12 mouse cellular contexts compared by ENCODE assay signal in genomic region chr2:163362940-163363921, GRCm38 (mm10). TPM values are rescaled to one million over a fixed set of nuclear protein-coding genes. Genes with fewer than 3 reads are reported as not detected.
DNase-seq lines count a peak whose midpoint lies in the region; ATAC-seq and TF ChIP-seq lines count a peak whose summit lies in the region.
"Had no signal": no experiment of that assay in that cellular context is flagged by ENCODE, and none has a peak within 500 bp of the region (broad histone marks: within the 10 kb centered on the region; RNA-seq: fewer than 3 reads in every experiment).

No protein-coding gene starts in this region.

- peak overlapping the region; percentile 30 for H3K4me2 ChIP-seq in heart, postnatal 0 days (ENCODE audit: low read depth, low read length)
- 0 out of 2 replicates have a peak overlapping the region, but pooled peaks have one; percentile 27 for H3K4me2 ChIP-seq in liver, postnatal 0 days (ENCODE audit: low read depth, low read length)
- H3K4me2 ChIP-seq: midbrain, embryonic 11.5 days; neural tube, embryonic 12.5 days had no signal

- no peak for ATAC-seq in erythroblast, adult 5-6 weeks (replicated peaks; ENCODE audit: low FRiP score, poor library complexity, severe bottlenecking)
- peak; percentile 76 for ATAC-seq in heart, postnatal 0 days (ENCODE audit: insufficient read depth, low read depth)
- peak; percentile 28 for ATAC-seq in liver, postnatal 0 days

- H3K27ac ChIP-seq in heart, postnatal 0 days (ENCODE audit: low read depth) = peak overlapping the region; percentile 95
- no peak overlapping the region for H3K27ac ChIP-seq in liver, postnatal 0 days (ENCODE audit: low read depth)
- H3K27ac ChIP-seq: neural tube, embryonic 12.5 days had no signal

- no peak for TF ChIP-seq CTCF in heart, postnatal 0 days (IDR thresholded peaks at IDR 0.05; ENCODE audit: low read depth)
- no peak for TF ChIP-seq CTCF in liver, postnatal 0 days (IDR thresholded peaks at IDR 0.05; ENCODE audit: low read depth)

- H3K4me3 ChIP-seq in erythroblast, embryonic 14.5 days (replicated peaks) = peak overlapping the region; percentile 12
- no peak overlapping the region for H3K4me3 ChIP-seq in heart, postnatal 0 days (ENCODE audit: low read depth, low read length)
- no peak overlapping the region for H3K4me3 ChIP-seq in liver, postnatal 0 days (ENCODE audit: low read depth, low read length)
- H3K4me3 ChIP-seq: neural tube, embryonic 12.5 days had no signal

- H3K9me3 ChIP-seq in erythroblast, embryonic 14.5 days (ENCODE audit: control insufficient read depth, low read length) = no peaks in the 10 kb centered on the region
- no peaks in the 10 kb centered on the region for H3K9me3 ChIP-seq in heart, postnatal 0 days (replicated peaks; ENCODE audit: control insufficient read depth, low read length)
- no peaks in the 10 kb centered on the region for H3K9me3 ChIP-seq in liver, postnatal 0 days (ENCODE audit: low read length)
- H3K9me3 ChIP-seq: neural tube, embryonic 12.5 days had no signal

- H3K36me3 ChIP-seq in erythroblast, embryonic 14.5 days (ENCODE audit: control insufficient read depth) = peaks cover 10% of the 10 kb centered on the region
- H3K36me3 ChIP-seq in heart, postnatal 0 days (replicated peaks; ENCODE audit: control insufficient read depth, insufficient read depth, low read length) = peaks cover 17% of the 10 kb centered on the region
- no peaks in the 10 kb centered on the region for H3K36me3 ChIP-seq in liver, postnatal 0 days (replicated peaks; ENCODE audit: insufficient read depth, low read length)
- H3K36me3 ChIP-seq: neural tube, embryonic 12.5 days had no signal

- H3K27me3 ChIP-seq in erythroblast, embryonic 14.5 days (ENCODE audit: control insufficient read depth) = no peaks in the 10 kb centered on the region
- H3K27me3 ChIP-seq in heart, postnatal 0 days (ENCODE audit: control insufficient read depth, insufficient read depth, low read length) = no peaks in the 10 kb centered on the region
- H3K27me3 ChIP-seq in liver, postnatal 0 days (ENCODE audit: insufficient read depth, low read length) = no peaks in the 10 kb centered on the region
- H3K27me3 ChIP-seq: neural tube, embryonic 12.5 days had no signal

- TF ChIP-seq EP300 in heart, postnatal 0 days (IDR thresholded peaks at IDR 0.05; ENCODE audit: low read depth) = no peak; the same call in none of the 2 replicates
- 0 out of 2 replicates have a peak, but pooled peaks have one; percentile 12 for TF ChIP-seq EP300 in liver, postnatal 0 days (IDR thresholded peaks at IDR 0.05; ENCODE audit: low read depth)

- 15% methylated on average over 12 of the region's 12 CpGs for WGBS in heart, postnatal 0 days
- WGBS in liver, postnatal 0 days (ENCODE audit: insufficient replicate concordance) = 50% methylated on average over 12 of the region's 12 CpGs

- peak; percentile 41 for DNase-seq in gastrocnemius, postnatal 14 days
- DNase-seq in heart, postnatal 0 days (ENCODE audit: low spot score) = peak; percentile 94
- no peak for DNase-seq in liver, postnatal 0 days
- DNase-seq in ovary, postnatal 10 days (ENCODE audit: low spot score) = no peak
- DNase-seq in left cerebral cortex, postnatal 4 days = no peak
- no peak for DNase-seq in cerebellum, adult 8-10 months
- DNase-seq: kidney, adult 11 months; right cerebral cortex, adult 18-20 months had no signal

- H3K9ac ChIP-seq in heart, postnatal 0 days (replicated peaks; ENCODE audit: low read depth, low read length) = peak overlapping the region; percentile 43; the same call in 1 of the 2 replicates
- H3K9ac ChIP-seq in liver, postnatal 0 days (replicated peaks) = no peak overlapping the region
- H3K9ac ChIP-seq: neural tube, embryonic 12.5 days had no signal

- peaks cover 63% of the 10 kb centered on the region for H3K4me1 ChIP-seq in erythroblast, embryonic 14.5 days (ENCODE audit: control insufficient read depth)
- peaks cover 70% of the 10 kb centered on the region for H3K4me1 ChIP-seq in heart, postnatal 0 days (ENCODE audit: control insufficient read depth, insufficient read depth)
- 0 out of 2 replicates have a peak, but pooled peaks cover 4% of the 10 kb centered on the region for H3K4me1 ChIP-seq in liver, postnatal 0 days (ENCODE audit: insufficient read depth)
- H3K4me1 ChIP-seq: neural tube, embryonic 12.5 days had no signal

- intact Hi-C loops in gastrocnemius, postnatal 14 days (cut with DNase I; ENCODE audit: low total_unique reads) = no loop called here
- intact Hi-C loops in left cerebral cortex, postnatal 4 days (cut with DNase I) = no loop called here

RNA-seq across cellular contexts. Expression of gene Jph2, which starts 34.6 kb away (rescaled TPM):
- polyA plus RNA-seq in erythroblast, embryonic 14.5 days (2012) = not detected in 2 replicates
- total RNA-seq in erythroblast, adult 5-6 weeks (2015; ENCODE audit: low replicate concordance) = not detected in 2 replicates
- 0.14 TPM in 1 of 2 replicates, not detected in the other for total RNA-seq in erythroblast, adult 5-6 weeks (2017; ENCODE audit: low replicate concordance)
- total RNA-seq in gastrocnemius, postnatal 14 days (2021) = 100 to 1,000 TPM; 352 to 422 TPM
- 215 and 246 TPM in 2 replicates for total RNA-seq in heart, postnatal 0 days (2014; rRNA removed; ENCODE audit: low replicate concordance)
- 47.3 and 61.7 TPM in 2 replicates for polyA plus RNA-seq in heart, postnatal 0 days (2015; fragmentation: Nextera tagmentation; extraction: Ambion mirVana)
- 0.11 and 0.19 TPM in 2 replicates for polyA plus RNA-seq in liver, postnatal 0 days (2015; fragmentation: Nextera tagmentation; extraction: Ambion mirVana)
- total RNA-seq in left cerebral cortex, postnatal 4 days (2021) = under 1 TPM; 0.54 to 0.74 TPM

Comparison
In these comparisons a context has a peak if more than half of its experiments do, and no peak if none do; other contexts are left out.
1. DNase-seq: peak in gastrocnemius, postnatal 14 days (single experiment) and heart, postnatal 0 days (single experiment); none in liver, postnatal 0 days (single experiment), ovary, postnatal 10 days (single experiment), left cerebral cortex, postnatal 4 days (single experiment) and cerebellum, adult 8-10 months (single experiment).
2. RNA of gene Jph2, which starts 34.6 kb away (total RNA-seq): 352 to 422 TPM in gastrocnemius, postnatal 14 days and 215 to 246 TPM in heart, postnatal 0 days; 0.54 to 0.74 TPM in left cerebral cortex, postnatal 4 days and 0.14 TPM in erythroblast, adult 5-6 weeks; every median in the first group is over 100 times any median in the second.